Mouse (Mus musculus) MEL (cell line): ENCODE data around the gene Etfbkmt. TPM values are rescaled to one million over a fixed set of nuclear protein-coding genes. Genes with fewer than 3 reads are reported as not detected.

ENCODE experiments used
- DNase-seq: peaks from one replicate; pipeline ENCODE4 v3.0.0; 2011; ENCODE audit warnings: low read depth, low spot score
- H3K27ac ChIP-seq: 2 replicates; pipeline ENCODE4 v1.5.1; 2012; ENCODE audit warnings: low read depth, mild to moderate bottlenecking, control low read depth, low read length, moderate library complexity; ENCODE audit not compliant: control insufficient read depth
- H3K27me3 ChIP-seq, 2 experiments: fragments of 150-350 bp in 1 of 2; sonication (generic) in 1 of 2; 2 replicates each; pipeline ENCODE4 v1.6.1; 2012; ENCODE audit warnings: low read length in 2 of 2, mild to moderate bottlenecking in 2 of 2, improper control_type of control experiment in 1 of 2, moderate library complexity in 1 of 2; ENCODE audit not compliant: insufficient read depth in 2 of 2, control insufficient read depth in 1 of 2
- H3K36me3 ChIP-seq, 2 experiments: 2 replicates each; pipeline ENCODE4 v1.6.1; 2012 to 2014; ENCODE audit warnings: low read length in 2 of 2, improper control_type of control experiment in 1 of 2, inconsistent platforms in 1 of 2, mild to moderate bottlenecking in 1 of 2; ENCODE audit not compliant: insufficient read depth in 2 of 2, control insufficient read depth in 1 of 2
- H3K4me1 ChIP-seq, 2 experiments: fragments of 150-350 bp in 1 of 2; sonication (generic) in 1 of 2; 2 replicates each; pipeline ENCODE4 v1.6.1; 2012; ENCODE audit warnings: low read length in 2 of 2, improper control_type of control experiment in 1 of 2, mild to moderate bottlenecking in 1 of 2; ENCODE audit not compliant: insufficient read depth in 2 of 2, control insufficient read depth in 1 of 2
- H3K4me3 ChIP-seq, 2 experiments: fragments of 150-350 bp in 1 of 2; sonication (generic) in 1 of 2; 2 replicates each; pipeline ENCODE4 v1.5.1; 2012; ENCODE audit warnings: low read depth in 2 of 2, low read length in 2 of 2, mild to moderate bottlenecking in 2 of 2, moderate library complexity in 2 of 2, control low read depth in 1 of 2, improper control_type of control experiment in 1 of 2; ENCODE audit not compliant: control insufficient read depth in 1 of 2, insufficient read depth in 1 of 2
- H3K79me2 ChIP-seq: 2 replicates; pipeline ENCODE4 v1.6.1; 2012; ENCODE audit warnings: mild to moderate bottlenecking, low read length, moderate library complexity; ENCODE audit not compliant: control insufficient read depth, poor library complexity, insufficient read depth
- H3K9ac ChIP-seq: 2 replicates; pipeline ENCODE4 v1.6.1; 2012; ENCODE audit warnings: low read depth, mild to moderate bottlenecking, control low read depth, low read length, moderate library complexity; ENCODE audit not compliant: control insufficient read depth, poor library complexity, severe bottlenecking
- H3K9me3 ChIP-seq: fragments of 150-350 bp; sonication (generic); replicated peaks from 2 replicates; pipeline ENCODE4 v1.6.1; 2012; ENCODE audit warnings: mild to moderate bottlenecking, low read length, improper control_type of control experiment, moderate library complexity; ENCODE audit not compliant: insufficient read depth
- BHLHE40 ChIP-seq: IDR thresholded peaks from 2 replicates; pipeline ENCODE4 v1.6.1; 2012; ENCODE audit warnings: low read depth, mild to moderate bottlenecking, inconsistent platforms, low read length, improper control_type of control experiment, borderline replicate concordance
- CHD1 ChIP-seq: IDR thresholded peaks from 2 replicates; pipeline ENCODE4 v1.6.1; 2012; ENCODE audit warnings: low read depth, mild to moderate bottlenecking, inconsistent platforms, low read length, improper control_type of control experiment
- E2F4 ChIP-seq: IDR thresholded peaks from 2 replicates; pipeline ENCODE4 v1.6.1; 2011; ENCODE audit warnings: low read depth, low read length, improper control_type of control experiment, borderline replicate concordance
- ETS1 ChIP-seq: IDR thresholded peaks from 2 replicates; pipeline ENCODE4 v1.6.1; 2012; ENCODE audit warnings: low read depth, mild to moderate bottlenecking, inconsistent platforms, low read length, improper control_type of control experiment, moderate library complexity
- HCFC1 ChIP-seq: IDR thresholded peaks from 2 replicates; pipeline ENCODE4 v1.6.1; 2012; ENCODE audit warnings: low read depth, mild to moderate bottlenecking, inconsistent platforms, low read length, improper control_type of control experiment, moderate library complexity
- MAFK ChIP-seq: IDR thresholded peaks from 2 replicates; pipeline ENCODE4 v1.6.1; 2011; ENCODE audit warnings: low read depth, mild to moderate bottlenecking, low read length, improper control_type of control experiment, borderline replicate concordance
- MAZ ChIP-seq: IDR thresholded peaks from 2 replicates; pipeline ENCODE4 v1.6.1; 2012; ENCODE audit warnings: low read depth, mild to moderate bottlenecking, inconsistent platforms, low read length, improper control_type of control experiment
- MEF2A ChIP-seq: IDR thresholded peaks from 2 replicates; pipeline ENCODE4 v1.6.1; 2014; ENCODE audit warnings: low read depth, mild to moderate bottlenecking, inconsistent platforms, low read length, improper control_type of control experiment; ENCODE audit not compliant: poor library complexity, insufficient replicate concordance, severe bottlenecking; ENCODE audit errors: extremely low read depth
- MYC ChIP-seq: IDR thresholded peaks from 2 replicates; pipeline ENCODE4 v1.6.1; 2011; ENCODE audit warnings: low read depth, mild to moderate bottlenecking, low read length, improper control_type of control experiment, moderate library complexity
- NELFE ChIP-seq: IDR thresholded peaks from 2 replicates; pipeline ENCODE4 v1.6.1; 2011; ENCODE audit warnings: low read depth, low read length, improper control_type of control experiment
- NRF1 ChIP-seq: IDR thresholded peaks from 2 replicates; pipeline ENCODE4 v1.6.1; 2014; ENCODE audit warnings: low read depth, mild to moderate bottlenecking, inconsistent platforms, low read length, improper control_type of control experiment, moderate library complexity; ENCODE audit not compliant: poor library complexity, insufficient read depth, severe bottlenecking
- POLR2AphosphoS2 ChIP-seq: IDR thresholded peaks from 2 replicates; pipeline ENCODE4 v1.6.1; 2011; ENCODE audit warnings: low read length, improper control_type of control experiment
- RAD21 ChIP-seq: IDR thresholded peaks from 2 replicates; pipeline ENCODE4 v1.6.1; 2011; ENCODE audit warnings: mild to moderate bottlenecking, low read depth, low read length, improper control_type of control experiment
- RCOR1 ChIP-seq: IDR thresholded peaks from 2 replicates; pipeline ENCODE4 v1.6.1; 2012; ENCODE audit warnings: low read depth, mild to moderate bottlenecking, inconsistent platforms, low read length, improper control_type of control experiment
- SIN3A ChIP-seq: IDR thresholded peaks from 2 replicates; pipeline ENCODE4 v1.6.1; 2012; ENCODE audit warnings: low read length, improper control_type of control experiment, inconsistent platforms
- SMC3 ChIP-seq: IDR thresholded peaks from 2 replicates; pipeline ENCODE4 v1.6.1; 2011; ENCODE audit warnings: low read depth, low read length, improper control_type of control experiment
- TBP ChIP-seq: IDR thresholded peaks from 2 replicates; pipeline ENCODE4 v1.8.0; 2011; ENCODE audit warnings: low read depth, low read length, improper control_type of control experiment
- TCF12 ChIP-seq: IDR thresholded peaks from 2 replicates; pipeline ENCODE4 v1.6.1; 2014; ENCODE audit warnings: low read depth, mild to moderate bottlenecking, inconsistent platforms, low read length, improper control_type of control experiment, moderate library complexity
- UBTF ChIP-seq: IDR thresholded peaks from 2 replicates; pipeline ENCODE4 v1.6.1; 2012; ENCODE audit warnings: low read depth, mild to moderate bottlenecking, inconsistent platforms, low read length, improper control_type of control experiment, moderate library complexity, borderline replicate concordance; ENCODE audit not compliant: insufficient read depth
- USF2 ChIP-seq, 2 experiments: IDR thresholded peaks; 2 replicates each; pipeline ENCODE4 v1.6.1; 2011 to 2012; ENCODE audit warnings: improper control_type of control experiment in 2 of 2, low read length in 2 of 2, borderline replicate concordance in 1 of 2, inconsistent platforms in 1 of 2, low read depth in 1 of 2, mild to moderate bottlenecking in 1 of 2; ENCODE audit not compliant: insufficient read depth in 1 of 2
- ZMIZ1 ChIP-seq: IDR thresholded peaks from 2 replicates; pipeline ENCODE4 v1.6.1; 2012; ENCODE audit warnings: low read depth, mild to moderate bottlenecking, inconsistent platforms, low read length, improper control_type of control experiment, moderate library complexity
- polyA plus RNA-seq, 2 experiments: library from polyadenylated mRNA; stranded (reverse) in 1 of 2; unstranded in 1 of 2; fragments of >175 nt in 1 of 2; fragments of >200 nt in 1 of 2; gene quantifications; 2 replicates each; pipeline versions ENCODE4 v1.2.1 to v1.2.4; 2012; ENCODE audit warnings: low replicate concordance in 2 of 2, low read depth in 1 of 2; ENCODE audit not compliant: insufficient read length in 2 of 2, insufficient read depth in 1 of 2, missing spikeins in 1 of 2
- total RNA-seq: library from RNA; depleted of rRNA; stranded (reverse); fragments of 300-350 nt; gene quantifications from 2 replicates; pipeline ENCODE4 v1.2.3, GENCODE M21; 2012

Etfbkmt gene
- total and polyA plus RNA-seq, 3 experiments, result 3.4 to 5.7 TPM; not detected in 1

DNA sequence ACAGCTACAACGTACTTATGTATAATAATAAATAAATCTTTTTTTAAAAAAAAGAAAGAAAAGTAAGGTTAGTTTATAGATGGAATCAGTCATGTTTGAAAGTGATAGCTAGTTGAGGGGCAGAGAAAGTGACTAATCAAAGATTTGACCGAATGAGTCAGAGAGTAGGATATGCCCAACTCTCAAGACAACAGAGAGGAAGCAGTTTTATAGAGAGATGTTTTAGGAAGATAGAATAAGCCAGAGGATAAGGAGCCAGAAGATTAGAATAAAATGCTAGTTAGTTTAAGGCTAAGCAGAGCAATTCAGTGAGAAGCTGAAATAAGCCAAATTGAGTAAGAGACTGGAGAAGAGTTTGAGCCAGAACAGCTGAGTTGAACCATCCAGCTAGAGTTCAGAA is 12.5 kb downstream of the Etfbkmt start (continued):
- TF ChIP-seq RAD21, result no peak
- TF ChIP-seq RCOR1, result no peak
- no peak for TF ChIP-seq MEF2A
- peak; percentile 30; the same call in 1 of the 2 replicates for TF ChIP-seq TCF12
- TF ChIP-seq UBTF, result no peak
- TF ChIP-seq, all 39 proteins: peak for 5

DNA sequence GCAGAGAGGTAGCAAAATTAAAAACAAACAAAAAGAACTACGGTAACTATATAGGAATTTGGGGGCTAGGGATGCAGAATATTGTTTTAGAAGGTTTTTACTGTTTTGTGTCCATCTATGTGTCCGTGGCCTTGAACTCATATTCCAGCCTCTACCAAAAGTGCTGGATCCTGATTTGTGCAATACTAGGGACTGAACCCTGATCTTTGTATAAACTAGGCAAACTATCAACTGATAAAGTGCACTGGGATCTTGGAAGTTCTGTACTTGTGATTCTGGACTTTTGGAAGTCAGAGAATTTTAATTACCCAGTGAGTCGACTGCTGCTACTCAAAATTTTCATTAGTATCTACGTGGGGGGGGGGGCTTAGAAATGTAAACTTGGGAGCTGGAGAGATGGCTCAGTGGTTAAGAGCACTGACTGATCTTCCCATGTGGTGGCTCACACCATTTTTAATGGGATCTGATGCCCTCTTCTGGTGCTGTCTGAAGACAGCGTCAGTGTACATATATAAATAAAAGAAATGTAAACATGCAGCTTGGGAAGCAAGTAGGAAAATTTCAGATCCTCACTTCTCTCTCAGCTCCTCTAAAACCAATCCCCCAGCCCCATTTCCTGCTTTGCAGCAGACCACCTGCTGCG is 13.9 kb downstream of the Etfbkmt start:
- Histone ChIP-seq H3K27me3 (no peaks in the 10 kb centered on the region), H3K79me2 (no peaks in the 10 kb centered on the region), H3K36me3 (peaks cover 0 to 18% of the 10 kb centered on the region in 2 experiments; a peak in 2 of 4 replicates), H3K4me3 (no peak overlapping the region), H3K9ac (no peak overlapping the region), H3K27ac (no peak overlapping the region), H3K9me3 (no peaks in the 10 kb centered on the region), H3K4me1 (peaks cover 8 to 11% of the 10 kb centered on the region in 2 experiments)
- no peak for TF ChIP-seq USF2 (IDR thresholded peaks at IDR 0.05; ENCODE audit: borderline replicate concordance in 1 of 2, insufficient read depth in 1 of 2, low read depth in 1 of 2, low read length in 2 of 2)
- TF ChIP-seq MYC, result no peak
- no peak for TF ChIP-seq SMC3
- TF ChIP-seq ZMIZ1, result no peak
- no peak for TF ChIP-seq UBTF
- TF ChIP-seq NRF1, result no peak
- TF ChIP-seq E2F4, result no peak
- no peak for TF ChIP-seq CHD1
- TF ChIP-seq NELFE, result no peak
- TF ChIP-seq TBP, result no peak
- no peak for TF ChIP-seq ETS1
- no peak for TF ChIP-seq HCFC1
- no peak for TF ChIP-seq MAZ
- no peak for TF ChIP-seq POLR2AphosphoS2
- no peak for TF ChIP-seq SIN3A
- TF ChIP-seq MAFK, result no peak
- TF ChIP-seq TCF12, result no peak
- no peak for TF ChIP-seq BHLHE40
- no peak for DNase-seq
